Mouse (Mus musculus) hindbrain, embryonic 14.5 days (tissue): ENCODE data around the gene Gna15. TPM values are rescaled to one million over a fixed set of nuclear protein-coding genes. Genes with fewer than 3 reads are reported as not detected.

ENCODE experiments used
- ATAC-seq: fragments of 200-750 bp; cut with Nextera tagmentation; 2 replicates; pipeline ENCODE4 v1.8.0; 2017; ENCODE audit warnings: moderate number of reproducible peaks, mild to moderate bottlenecking, moderate TSS enrichment, moderate library complexity; ENCODE audit not compliant: low FRiP score
- DNase-seq: peaks from one replicate; pipeline ENCODE4 v3.0.0-alpha.2; 2015; ENCODE audit warnings: low spot score
- H3K27ac ChIP-seq: fragments of 300-500 bp; sonication (generic); 2 replicates; pipeline ENCODE4 v1.5.1; 2014; ENCODE audit warnings: mild to moderate bottlenecking, moderate library complexity
- H3K27me3 ChIP-seq: fragments of 300-500 bp; sonication (generic); 2 replicates; pipeline ENCODE4 v1.6.1; 2014; ENCODE audit warnings: mild to moderate bottlenecking, low read length, mixed read lengths; ENCODE audit not compliant: control insufficient read depth, insufficient read depth
- H3K36me3 ChIP-seq: fragments of 300-500 bp; sonication (generic); replicated peaks from 2 replicates; pipeline ENCODE4 v1.6.1; 2014; ENCODE audit not compliant: control insufficient read depth, insufficient read depth
- H3K4me1 ChIP-seq: fragments of 300-500 bp; sonication (generic); replicated peaks from 2 replicates; pipeline ENCODE4 v1.6.1; 2014; ENCODE audit warnings: antibody characterized with exemption, low read length, mixed read lengths; ENCODE audit not compliant: control insufficient read depth, insufficient read depth
- H3K4me2 ChIP-seq: fragments of 300-500 bp; sonication (generic); replicated peaks from 2 replicates; pipeline ENCODE4 v1.6.1; 2014; ENCODE audit warnings: mild to moderate bottlenecking, moderate library complexity
- H3K4me3 ChIP-seq: fragments of 300-500 bp; sonication (generic); replicated peaks from 2 replicates; pipeline ENCODE4 v1.5.1; 2014; ENCODE audit warnings: mild to moderate bottlenecking, low read length
- H3K9ac ChIP-seq: fragments of 300-500 bp; sonication (generic); 2 replicates; pipeline ENCODE4 v1.6.1; 2014
- H3K9me3 ChIP-seq: fragments of 300-500 bp; sonication (generic); 2 replicates; pipeline ENCODE4 v1.6.1; 2016; ENCODE audit warnings: low read length; ENCODE audit not compliant: control insufficient read depth
- WGBS: fragments of 180-500 bp; shearing (Covaris S2); extraction: QIAGEN DNeasy Blood & Tissue Kit; methylation state at CpG from one replicate; pipeline ENCODE4 v1.1.7; 2014; 5-methylcytosine and 5-hydroxymethylcytosine counted together
- polyA plus RNA-seq: library from polyadenylated mRNA; unstranded; fragments of >200 nt; fragmentation: Nextera tagmentation; extraction: Ambion mirVana; gene quantifications from 2 replicates; pipeline ENCODE4 v1.2.1, GENCODE M21; 2014

Gna15 gene
- polyA plus RNA-seq, 1 experiment from 2014 or later, result 1.1 TPM

GRCm38 (mm10) chr10:81494260-81495041 lies 29.6 kb downstream of the Gna15 start:
- no peak overlapping the region for H3K27ac ChIP-seq
- H3K4me1 ChIP-seq, result peaks cover 16% of the 10 kb centered on the region
- DNase-seq, result no peak
- H3K9ac ChIP-seq, result peak overlapping the region; percentile 75; the same call in 1 of the 2 replicates
- H3K9me3 ChIP-seq, result no peaks in the 10 kb centered on the region
- H3K27me3 ChIP-seq, result no peaks in the 10 kb centered on the region
- 91% methylated on average over 11 of the region's 11 CpGs for WGBS
- ATAC-seq, result no peak
- H3K36me3 ChIP-seq, result peaks cover 33% of the 10 kb centered on the region
- peak overlapping the region; percentile 86 for H3K4me2 ChIP-seq
- H3K4me3 ChIP-seq, result no peak overlapping the region; the same call in 1 of the 2 replicates

DNA sequence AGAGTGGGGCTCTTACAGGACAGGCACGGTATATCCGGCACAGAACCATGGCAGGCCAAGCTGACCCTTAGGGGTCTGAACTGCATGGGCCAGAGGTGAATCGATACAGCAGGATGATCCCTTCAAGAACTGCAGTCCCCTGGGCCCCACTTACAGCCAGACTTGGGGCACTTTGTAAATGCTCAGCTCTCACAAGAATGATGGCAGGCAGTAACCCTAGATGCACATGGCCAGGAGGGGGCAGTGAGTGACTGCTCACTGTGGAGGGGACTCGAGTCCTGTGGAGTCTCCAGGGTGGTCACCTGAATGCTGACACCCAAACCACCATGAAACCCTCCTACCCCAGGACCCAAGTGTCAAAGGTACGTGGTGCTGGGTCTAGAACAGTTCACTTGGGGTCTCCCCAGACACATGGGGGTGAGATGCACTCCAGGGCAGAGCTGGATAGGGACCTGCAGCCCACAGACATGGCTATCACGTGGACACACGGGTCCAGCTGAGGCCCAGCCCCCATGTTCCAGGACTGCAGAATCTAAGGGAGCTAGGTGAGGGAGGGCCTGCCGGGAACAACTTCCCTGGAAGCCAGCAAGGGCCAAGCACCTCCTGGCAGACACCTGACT lies 30.3 kb downstream of the Gna15 start:
- Histone ChIP-seq H3K27me3 (no peaks in the 10 kb centered on the region), H3K27ac (no peak overlapping the region), H3K9ac (no peak overlapping the region), H3K4me2 (no peak overlapping the region), H3K9me3 (no peaks in the 10 kb centered on the region), H3K4me3 (no peak overlapping the region), H3K36me3 (peaks cover 40% of the 10 kb centered on the region), H3K4me1 (peaks cover 16% of the 10 kb centered on the region)
- ATAC-seq (no peak), DNase-seq (no peak)
- WGBS, result 82% methylated on average over 8 of the region's 8 CpGs

DNA sequence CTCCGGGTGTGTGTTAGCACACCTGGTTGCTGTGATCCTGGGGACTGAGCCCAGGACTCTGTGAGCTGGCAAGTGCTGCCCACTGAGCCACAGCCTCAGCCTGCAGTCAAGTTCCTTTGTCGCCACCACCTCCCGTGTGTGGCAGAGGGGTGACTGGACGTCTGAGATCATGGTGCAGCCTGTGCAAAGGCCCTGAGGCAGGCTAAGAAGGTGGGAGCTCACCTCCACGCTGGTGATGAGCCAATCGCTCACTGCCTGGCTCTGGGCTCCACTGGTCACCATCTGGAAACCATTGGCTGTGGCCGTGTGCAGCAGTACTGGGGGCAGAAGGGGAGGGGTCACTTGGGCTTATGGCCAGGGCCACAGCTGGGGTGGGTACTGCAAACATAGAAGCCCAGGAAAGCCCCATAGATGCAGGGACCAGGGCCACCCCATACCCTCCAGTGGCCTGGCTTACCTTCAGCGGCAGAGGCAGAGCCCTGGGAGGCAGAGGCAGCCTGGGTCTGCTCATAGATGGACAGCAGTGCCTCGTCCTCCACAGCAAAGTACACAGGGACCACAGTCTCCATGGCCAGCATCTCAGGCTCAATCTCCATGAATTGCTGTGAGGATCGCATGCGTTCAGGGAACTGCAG lies 31.3 kb downstream of the Gna15 start:
- no peaks in the 10 kb centered on the region for H3K27me3 ChIP-seq
- no peak for DNase-seq
- no peak overlapping the region for H3K27ac ChIP-seq
- no peak for ATAC-seq
- no peak overlapping the region for H3K4me3 ChIP-seq
- 87% methylated on average over 11 of the region's 11 CpGs for WGBS
- H3K4me1 ChIP-seq, result peaks cover 16% of the 10 kb centered on the region
- peaks cover 50% of the 10 kb centered on the region for H3K36me3 ChIP-seq
- no peak overlapping the region for H3K4me2 ChIP-seq
- H3K9me3 ChIP-seq, result no peaks in the 10 kb centered on the region
- no peak overlapping the region for H3K9ac ChIP-seq

DNA sequence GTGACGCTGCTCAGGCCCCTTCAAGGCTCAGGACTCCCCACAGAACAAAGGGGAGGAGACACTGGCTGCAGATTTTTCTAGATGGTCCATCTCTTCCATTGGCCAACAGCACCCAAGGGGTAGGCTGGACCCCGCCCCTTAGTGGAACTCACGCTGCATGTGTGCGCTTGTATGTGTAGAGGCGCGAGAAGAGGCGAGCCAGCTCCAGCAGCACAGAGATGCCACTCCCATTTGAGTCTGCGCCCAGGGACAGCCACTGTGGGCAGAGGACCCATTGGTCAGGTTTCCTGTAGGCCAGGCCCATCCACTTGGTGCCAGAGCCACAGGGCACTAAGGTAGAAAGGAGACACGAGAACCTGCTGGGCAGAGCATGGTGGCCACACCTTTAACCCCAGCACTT lies 33.0 kb downstream of the Gna15 start:
- peaks cover 12% of the 10 kb centered on the region for H3K4me1 ChIP-seq
- no peak overlapping the region for H3K4me2 ChIP-seq
- no peak for ATAC-seq
- H3K27ac ChIP-seq, result no peak overlapping the region
- H3K9me3 ChIP-seq, result no peaks in the 10 kb centered on the region
- no peaks in the 10 kb centered on the region for H3K27me3 ChIP-seq
- H3K36me3 ChIP-seq, result peaks cover 67% of the 10 kb centered on the region
- WGBS, result 93% methylated on average over 9 of the region's 9 CpGs
- DNase-seq, result no peak
- H3K4me3 ChIP-seq, result no peak overlapping the region
- H3K9ac ChIP-seq, result no peak overlapping the region

- H3K4me1 ChIP-seq, result peaks cover 5% of the 10 kb centered on the region
- H3K27me3 ChIP-seq, result no peaks in the 10 kb centered on the region
- no peak overlapping the region for H3K4me2 ChIP-seq
- no peak for DNase-seq
- no peak overlapping the region for H3K9ac ChIP-seq
- H3K9me3 ChIP-seq, result no peaks in the 10 kb centered on the region
- no peak for ATAC-seq
- whole genome bisulfite sequencing, result 84% methylated on average over 14 of the region's 14 CpGs
- no peak overlapping the region for H3K27ac ChIP-seq
- H3K36me3 ChIP-seq, result peaks cover 68% of the 10 kb centered on the region
- H3K4me3 ChIP-seq, result no peak overlapping the region
Measured at GRCm38 (mm10) chr10:81489941-81490340, 34.1 kb downstream of the Gna15 start.

- H3K4me2 ChIP-seq, result no peak overlapping the region
- 93% methylated on average over 11 of the region's 11 CpGs for WGBS
- H3K27me3 ChIP-seq, result no peaks in the 10 kb centered on the region
- no peak overlapping the region for H3K9ac ChIP-seq
- no peaks in the 10 kb centered on the region for H3K9me3 ChIP-seq
- peaks cover 6% of the 10 kb centered on the region; the same call in 1 of the 2 replicates for H3K4me1 ChIP-seq
- no peak overlapping the region for H3K27ac ChIP-seq
- peaks cover 68% of the 10 kb centered on the region for H3K36me3 ChIP-seq
- DNase-seq (no peak), ATAC-seq (no peak)
- no peak overlapping the region for H3K4me3 ChIP-seq
Measured at GRCm38 (mm10) chr10:81488081-81488480, 35.9 kb downstream of the Gna15 start.

DNA sequence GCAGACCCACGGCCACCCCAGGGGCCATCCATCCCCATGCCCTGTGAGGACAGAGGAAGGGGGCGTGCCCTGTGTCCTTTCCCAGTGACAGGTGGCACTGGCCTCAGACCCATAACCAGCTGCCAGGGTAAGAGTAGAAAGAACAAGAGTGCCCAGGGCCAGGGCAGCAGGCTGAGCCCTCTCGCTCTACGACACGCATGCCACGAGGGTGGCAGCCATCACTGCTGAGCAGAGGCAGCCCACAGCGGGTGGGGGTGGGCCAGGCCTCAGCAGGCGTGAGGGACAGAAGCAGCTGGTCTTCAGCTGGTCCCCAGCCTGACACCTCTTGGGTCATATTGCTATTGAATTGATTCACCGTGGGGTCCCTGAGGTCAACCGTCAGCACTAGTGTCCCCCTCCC lies 37.5 kb downstream of the Gna15 start:
- Histone ChIP-seq H3K4me2 (no peak overlapping the region), H3K9me3 (no peaks in the 10 kb centered on the region), H3K36me3 (peaks cover 55% of the 10 kb centered on the region), H3K27ac (no peak overlapping the region), H3K4me1 (peaks cover 6% of the 10 kb centered on the region; the same call in 1 of the 2 replicates), H3K9ac (no peak overlapping the region), H3K4me3 (no peak overlapping the region), H3K27me3 (no peaks in the 10 kb centered on the region)
- DNase-seq (no peak), ATAC-seq (no peak)
- WGBS, result 73% methylated on average over 10 of the region's 10 CpGs

DNA sequence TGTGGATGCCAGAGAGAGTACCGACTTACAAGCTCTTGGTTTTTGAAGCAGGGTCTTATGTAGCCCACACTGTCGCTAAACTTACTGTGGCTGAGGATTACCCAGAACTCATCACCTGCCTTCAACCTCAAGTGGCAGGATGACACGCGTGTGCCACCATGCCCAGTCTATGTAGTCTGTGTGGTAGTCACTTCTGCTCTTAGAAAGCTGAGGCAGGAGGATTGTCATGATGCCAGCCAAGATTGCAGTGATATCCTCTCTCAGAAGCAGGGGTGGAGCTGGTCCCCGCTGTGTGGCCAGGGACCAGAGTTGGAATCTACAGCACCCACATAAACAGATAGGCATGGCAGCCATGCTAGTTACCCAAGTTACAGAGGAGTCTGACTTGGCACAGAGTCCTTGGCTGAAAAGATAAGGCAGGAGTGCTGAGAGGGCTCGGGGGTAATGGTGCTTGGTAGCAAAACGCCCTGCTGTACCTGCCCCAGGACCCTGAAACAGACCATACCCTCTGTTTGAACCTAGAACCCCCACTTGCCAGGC lies 38.5 kb downstream of the Gna15 start:
- Histone ChIP-seq H3K27ac (no peak overlapping the region), H3K27me3 (no peaks in the 10 kb centered on the region), H3K9me3 (no peaks in the 10 kb centered on the region), H3K4me1 (peaks cover 12% of the 10 kb centered on the region), H3K9ac (no peak overlapping the region), H3K36me3 (peaks cover 45% of the 10 kb centered on the region), H3K4me3 (no peak overlapping the region), H3K4me2 (no peak overlapping the region)
- ATAC-seq (no peak), DNase-seq (no peak)
- WGBS, result 78% methylated on average over 7 of the region's 7 CpGs

GRCm38 (mm10) chr10:81485060-81485449 lies 39.0 kb downstream of the Gna15 start:
- Histone ChIP-seq H3K27me3 (no peaks in the 10 kb centered on the region), H3K9me3 (no peaks in the 10 kb centered on the region), H3K27ac (0 out of 2 replicates have a peak overlapping the region, but pooled peaks have one; percentile 59), H3K4me2 (no peak overlapping the region), H3K36me3 (peaks cover 41% of the 10 kb centered on the region), H3K4me1 (peaks cover 17% of the 10 kb centered on the region), H3K9ac (0 out of 2 replicates have a peak overlapping the region, but pooled peaks have one; percentile 6), H3K4me3 (no peak overlapping the region)
- 41% methylated on average over 2 of the region's 2 CpGs for WGBS
- DNase-seq (no peak), ATAC-seq (no peak)
